Mouse (Mus musculus) urinary bladder, postnatal 10 days (tissue): Measurements from ENCODE around the gene Dagla.
A peak's percentile ranks its signal among the peaks of the same experiment; 100 is the strongest.

Experiments
- DNase-seq: peaks from one replicate; pipeline ENCODE4 v3.0.0; 2022; ENCODE audit warnings: low spot score

The Dagla gene

DNA sequence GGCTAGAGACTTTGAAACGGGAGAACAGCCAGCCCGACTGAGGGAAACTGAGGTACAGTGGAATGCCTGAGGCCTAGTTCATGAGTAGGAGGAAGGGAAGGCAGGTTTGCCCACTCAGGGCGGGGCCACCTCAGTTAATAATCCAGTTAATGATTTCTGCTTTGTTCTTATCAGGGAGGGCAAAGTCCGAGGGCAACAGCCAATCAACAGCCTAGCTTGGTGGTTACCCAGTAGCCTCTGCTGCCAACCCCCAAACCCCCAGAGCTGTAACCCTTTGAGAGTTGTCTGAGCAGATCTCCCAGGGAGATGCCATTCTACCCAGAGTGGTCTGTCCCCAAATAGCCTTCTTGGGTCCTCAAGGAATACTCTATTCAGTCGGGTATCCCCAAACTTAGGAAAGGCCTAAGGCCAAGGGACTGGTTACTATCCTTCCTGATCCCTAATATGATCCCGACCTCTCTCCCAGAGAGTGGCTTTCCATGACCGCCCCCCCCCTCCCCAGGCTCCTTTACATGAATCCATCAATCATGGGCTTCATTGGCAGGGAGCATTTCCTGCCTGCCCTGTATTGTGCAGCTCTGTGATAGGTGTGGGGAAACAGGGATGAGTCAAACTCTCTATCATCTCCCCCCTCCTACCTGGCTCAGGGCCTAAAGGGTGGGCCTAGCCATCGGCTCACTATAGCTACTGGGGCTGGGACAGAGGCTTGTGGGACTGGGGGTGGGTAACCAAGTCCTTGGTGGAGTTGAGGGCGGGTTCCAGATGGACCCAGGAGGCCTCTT lies 68.7 kb downstream of the Dagla start:
- no peak for DNase-seq

DNA sequence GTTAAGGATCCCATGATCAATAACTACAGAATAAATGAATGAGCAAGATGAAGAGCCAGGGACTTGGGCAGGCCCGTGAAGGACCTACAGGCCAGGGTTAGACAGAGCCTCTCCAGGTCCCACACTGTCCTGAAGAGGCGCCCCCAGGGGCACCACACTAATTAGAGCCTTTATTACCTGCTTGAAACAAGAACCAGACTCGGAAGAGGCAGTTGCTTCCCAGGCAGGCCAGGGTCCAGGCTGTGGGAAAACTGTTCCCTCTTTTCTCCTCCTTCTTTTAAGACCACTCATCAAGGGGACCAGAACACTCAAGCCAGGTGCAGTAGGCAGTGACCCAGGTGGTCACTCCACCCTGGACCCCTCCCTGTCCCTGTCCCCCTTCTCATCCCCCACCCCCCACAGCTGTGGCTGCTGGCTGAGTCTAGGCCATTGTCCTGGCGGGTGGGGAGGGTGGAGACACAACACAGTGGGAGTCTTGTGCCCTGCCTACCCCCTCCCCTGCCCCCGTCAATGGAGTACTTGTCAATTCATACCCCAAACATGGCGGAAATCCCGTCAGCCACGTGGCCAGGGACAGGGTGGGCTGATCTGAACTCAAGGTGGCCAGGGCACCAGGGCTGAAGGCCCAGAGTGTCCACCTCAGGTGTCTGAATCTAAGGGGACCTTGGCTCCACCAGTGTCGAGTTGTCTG lies 72.2 kb downstream of the Dagla start:
- DNase-seq, result no peak

DNA sequence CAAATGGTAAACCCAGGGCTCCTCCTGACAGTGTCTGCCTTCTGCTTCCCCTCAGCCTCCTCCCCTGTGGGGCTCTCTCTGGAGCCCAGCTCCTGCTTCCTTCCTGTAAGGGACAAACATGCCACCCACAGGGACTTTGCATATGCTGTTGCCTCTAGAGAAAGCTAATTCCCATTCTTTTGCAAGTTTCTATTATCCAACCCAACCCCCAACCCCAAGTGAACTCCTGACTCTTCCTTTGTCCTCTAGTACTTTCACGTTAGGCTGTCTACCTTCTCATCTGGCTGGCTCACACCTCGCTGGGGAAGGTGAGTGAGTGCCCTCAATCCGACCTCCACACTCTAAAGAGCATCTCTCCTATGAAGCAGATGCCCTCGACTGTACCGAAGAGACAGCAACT lies 72.8 kb downstream of the Dagla start:
- no peak for DNase-seq

GRCm38 (mm10) chr19:10231016-10231415 lies 73.7 kb downstream of the Dagla start:
- DNase-seq, result no peak

DNA sequence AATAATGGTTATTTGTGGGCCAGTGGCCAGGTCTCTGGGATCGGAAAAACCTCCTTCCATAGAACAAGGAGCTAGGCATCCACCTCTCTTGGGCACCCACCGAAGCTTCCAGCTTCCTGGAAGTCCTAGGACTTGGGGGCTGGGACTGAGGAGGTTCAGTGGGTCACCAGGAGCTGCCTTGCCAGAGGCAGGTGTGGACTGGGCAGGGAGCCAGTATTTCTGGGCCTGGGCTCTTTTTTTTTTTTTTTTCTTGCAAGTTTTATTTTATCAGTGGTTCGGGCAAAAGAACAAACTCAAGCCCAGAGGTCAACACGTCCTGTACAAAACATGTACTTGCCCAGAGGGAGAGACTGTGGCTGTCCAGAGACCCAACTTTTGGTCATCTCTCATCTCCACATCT lies 78.9 kb downstream of the Dagla start:
- DNase-seq, result no peak

GRCm38 (mm10) chr19:10224637-10225453 lies 79.8 kb downstream of the Dagla start:
- DNase-seq, result no peak

DNA sequence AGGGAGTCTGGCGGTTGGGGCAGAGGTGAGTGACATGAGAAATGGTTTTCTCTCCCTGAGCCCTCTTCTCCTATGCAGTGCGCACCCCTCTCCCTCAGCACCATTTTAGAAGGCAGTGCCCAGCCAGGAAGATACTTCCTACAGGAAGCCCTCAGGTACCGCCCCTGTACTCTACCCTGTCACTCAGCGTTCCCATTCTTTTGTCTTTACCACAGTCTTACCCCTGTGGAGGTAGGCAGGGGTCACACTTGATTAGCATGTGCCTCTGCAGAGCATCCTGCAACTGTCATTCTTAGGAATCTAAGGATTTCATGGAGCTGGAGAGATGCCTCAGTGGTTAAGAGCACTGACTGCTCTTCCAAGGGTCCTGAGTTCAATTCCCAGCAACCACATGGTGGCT lies 81.1 kb downstream of the Dagla start:
- no peak for DNase-seq

DNA sequence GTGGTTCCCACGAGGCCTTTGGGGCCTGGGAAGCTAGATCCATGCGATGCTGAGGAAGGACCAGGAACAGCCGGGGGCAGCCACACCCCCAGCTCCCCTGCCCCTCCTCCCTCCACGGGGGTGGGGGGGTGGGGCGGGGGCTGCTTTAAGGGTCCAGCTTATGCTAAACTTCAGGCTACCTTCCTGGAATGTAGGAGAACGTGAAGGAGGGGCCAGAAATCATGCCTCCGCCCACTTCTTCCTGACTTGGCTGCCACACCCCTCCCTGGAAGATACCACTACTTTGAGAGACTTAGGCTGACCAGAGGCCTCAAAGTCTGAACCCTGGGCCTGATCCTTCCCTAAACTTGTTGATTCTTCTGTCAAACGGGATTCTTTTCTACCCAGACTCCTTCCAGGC lies 82.0 kb downstream of the Dagla start:
- no peak for DNase-seq

DNA sequence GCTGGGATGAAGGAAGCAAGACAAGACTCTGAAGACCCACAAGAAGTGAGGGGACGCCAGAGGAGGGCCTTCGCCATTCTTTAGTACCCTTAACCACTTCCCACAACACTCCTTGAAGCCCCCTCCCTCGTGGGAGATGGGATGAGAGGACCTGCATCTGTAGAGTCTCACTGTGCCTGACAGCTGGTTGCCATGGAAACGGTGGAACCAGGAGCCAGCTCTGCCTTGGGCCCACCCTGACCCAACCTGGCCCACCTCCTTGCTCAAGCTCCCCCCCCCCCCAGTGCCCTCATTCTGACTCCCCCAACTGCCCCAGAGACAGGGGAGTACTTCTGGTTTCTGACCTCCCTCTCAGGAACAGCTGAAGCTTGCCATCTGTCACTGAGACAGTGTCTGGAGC lies 83.1 kb downstream of the Dagla start:
- no peak for DNase-seq

GRCm38 (mm10) chr19:10219593-10219992 lies 85.1 kb downstream of the Dagla start:
- no peak for DNase-seq

- no peak for DNase-seq
Observed at GRCm38 (mm10) chr19:10219108-10219507, 85.6 kb downstream of the Dagla start.

DNA sequence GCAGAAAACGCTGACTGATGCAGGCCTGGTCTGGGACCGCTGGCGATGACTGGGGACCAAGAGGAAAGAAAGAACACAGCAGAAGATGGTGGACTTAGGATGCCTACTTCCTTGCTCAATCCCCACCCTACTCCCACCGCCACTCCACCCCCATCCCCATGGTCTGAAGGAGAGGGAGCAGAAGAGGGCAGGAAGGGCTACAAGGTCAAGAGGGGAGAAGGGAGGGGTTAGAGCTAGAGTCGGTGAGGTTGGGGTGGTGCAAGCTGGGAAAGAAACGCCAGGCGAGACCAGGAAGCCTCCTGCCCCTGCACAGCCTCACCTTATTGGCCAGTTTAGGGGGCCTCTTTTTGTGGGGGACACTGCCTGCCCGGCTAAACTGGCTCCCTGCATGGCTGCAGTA lies 88.6 kb downstream of the Dagla start:
- DNase-seq, result no peak

DNA sequence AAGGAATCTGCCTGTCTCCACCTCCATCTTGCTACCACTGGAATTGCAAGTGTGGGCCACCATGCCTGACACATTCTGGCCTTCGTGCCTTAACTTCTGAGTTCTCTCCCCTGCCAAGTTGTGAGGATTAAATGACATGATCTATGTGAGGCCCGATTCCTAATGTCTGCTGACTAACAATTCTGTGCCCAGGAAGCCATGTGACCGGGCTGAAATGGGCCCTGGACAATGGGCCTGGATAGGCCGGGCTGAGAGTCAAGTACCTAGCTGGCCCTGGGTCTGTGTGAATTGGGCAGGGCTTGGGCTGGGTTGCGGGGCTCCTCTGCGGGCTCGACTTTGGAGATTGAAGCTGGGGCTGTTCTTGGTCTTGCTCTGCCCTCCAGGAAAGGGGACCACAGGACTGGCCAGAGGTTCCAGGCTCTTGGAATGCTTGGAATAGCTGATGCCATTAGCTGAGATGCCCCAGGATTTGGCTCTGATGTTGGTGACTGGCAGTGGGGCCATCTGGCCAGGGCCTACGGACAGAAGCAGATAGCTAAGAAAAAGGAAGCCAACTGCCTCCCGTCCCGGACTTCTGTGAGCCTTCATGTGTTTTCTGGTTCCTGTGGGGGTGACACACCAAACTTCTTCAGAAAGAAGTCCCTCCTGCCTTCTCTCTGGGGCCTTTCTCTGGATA lies 90.7 kb downstream of the Dagla start:
- DNase-seq, result no peak

DNA sequence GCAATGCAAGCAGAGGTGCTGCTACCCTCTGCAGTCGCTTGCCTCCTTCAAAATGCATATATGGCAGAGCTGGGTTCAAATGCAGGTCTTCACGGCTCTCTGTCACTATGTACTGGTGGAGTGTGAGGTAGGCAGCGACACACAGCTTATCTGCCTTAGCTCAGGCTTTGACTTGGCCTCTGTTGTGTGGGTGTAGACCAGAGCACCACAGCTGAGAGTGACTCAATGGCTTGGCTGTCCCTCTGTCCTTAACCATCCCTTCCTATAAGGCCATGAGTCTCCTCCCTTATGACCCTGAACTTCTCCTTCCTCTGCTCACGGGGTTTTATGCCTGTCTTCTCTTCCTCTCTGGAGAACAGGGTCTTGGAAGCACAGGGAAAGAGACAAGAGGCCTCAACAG lies 93.8 kb downstream of the Dagla start:
- no peak for DNase-seq

GRCm38 (mm10) chr19:10208851-10209250 lies 95.8 kb downstream of the Dagla start:
- no peak for DNase-seq

DNA sequence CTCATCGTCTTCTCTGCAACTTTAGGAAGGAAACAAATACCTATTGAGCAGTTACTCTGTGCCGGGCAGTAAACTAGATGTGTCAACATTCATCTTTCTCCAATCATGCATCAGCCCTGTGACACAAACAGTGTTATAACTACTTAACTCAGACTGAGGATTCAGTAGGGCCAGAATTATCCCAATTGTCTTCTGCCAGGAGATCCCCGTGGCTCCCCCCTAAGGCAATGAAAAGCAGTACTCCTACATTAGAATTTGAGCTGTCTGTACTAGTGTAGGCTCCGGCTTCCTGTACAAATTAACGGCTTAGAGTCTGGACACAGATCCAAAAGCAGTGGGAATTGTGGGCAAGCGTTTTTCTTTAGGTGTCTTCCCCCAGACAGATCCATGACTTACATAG lies 99.6 kb downstream of the Dagla start:
- no peak for DNase-seq

- DNase-seq, result no peak
Observed at GRCm38 (mm10) chr19:10204616-10205001, 100.1 kb downstream of the Dagla start.

DNA sequence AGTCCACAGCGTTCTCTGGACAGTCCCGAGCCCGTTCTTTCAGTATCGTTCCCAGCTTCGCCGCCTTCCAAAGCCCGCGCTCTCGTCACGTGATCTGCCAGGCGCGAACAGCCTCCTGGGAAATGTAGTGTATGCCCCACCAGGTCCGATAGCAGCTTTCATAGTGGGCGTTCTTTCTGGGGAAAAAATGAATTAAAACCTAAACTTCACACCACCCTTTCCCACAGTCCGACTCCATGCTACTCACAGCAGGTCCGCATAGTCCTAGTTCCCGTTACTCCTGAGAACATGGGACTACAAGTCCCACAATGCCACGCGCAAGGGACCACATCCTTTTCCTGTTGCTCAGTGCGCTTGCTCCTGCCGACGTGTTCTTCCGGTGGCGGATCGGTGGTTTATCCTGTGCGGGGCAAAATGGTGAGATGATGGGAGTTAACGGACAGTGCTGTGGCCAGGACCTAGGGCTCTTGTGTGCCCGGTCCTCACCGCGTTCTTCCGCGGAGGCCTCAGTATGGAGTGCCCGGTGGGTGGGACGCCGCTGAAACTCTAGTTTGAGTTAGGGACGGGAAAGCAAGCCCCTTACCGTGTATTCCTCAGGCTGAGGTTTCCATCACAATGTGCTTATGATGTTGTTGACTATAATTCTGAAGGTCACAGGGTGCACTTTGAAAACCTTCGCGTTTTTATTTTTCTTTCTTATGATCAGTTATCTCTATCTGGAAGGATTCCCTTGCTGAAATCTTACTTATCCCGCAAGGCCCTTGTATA lies 100.6 kb downstream of the Dagla start, which contains the start of the genes Tmem258 and Fen1:
Gene Tmem258 (plus strand): TSS at position 167 of the 768 bp plus-strand sequence.
Gene Fen1 (minus strand): TSS at position 322 of the 768 bp plus-strand sequence.
- peak; percentile 56 for DNase-seq

- no peak for DNase-seq
Observed at GRCm38 (mm10) chr19:10203146-10203847, 101.4 kb downstream of the Dagla start.

DNA sequence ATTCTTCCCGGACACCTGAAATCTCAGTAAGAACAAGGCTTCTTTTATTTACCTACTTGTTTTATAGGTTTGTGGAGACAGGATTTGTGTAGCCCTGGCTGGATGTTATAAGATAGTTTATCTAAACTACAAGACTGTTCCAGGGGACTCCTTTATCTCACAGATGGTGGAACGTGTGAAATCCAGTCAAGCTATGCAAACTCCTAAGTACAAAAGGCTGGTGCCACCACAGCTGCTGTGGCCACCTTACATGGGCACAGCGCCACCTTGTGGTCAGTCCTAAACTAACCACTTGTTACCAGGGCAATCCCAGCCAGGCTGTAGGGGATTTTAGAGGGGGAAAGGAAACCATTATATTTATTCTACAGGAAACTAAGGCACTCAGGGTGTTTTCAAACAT lies 106.0 kb downstream of the Dagla start:
- peak; percentile 48 for DNase-seq

DNA sequence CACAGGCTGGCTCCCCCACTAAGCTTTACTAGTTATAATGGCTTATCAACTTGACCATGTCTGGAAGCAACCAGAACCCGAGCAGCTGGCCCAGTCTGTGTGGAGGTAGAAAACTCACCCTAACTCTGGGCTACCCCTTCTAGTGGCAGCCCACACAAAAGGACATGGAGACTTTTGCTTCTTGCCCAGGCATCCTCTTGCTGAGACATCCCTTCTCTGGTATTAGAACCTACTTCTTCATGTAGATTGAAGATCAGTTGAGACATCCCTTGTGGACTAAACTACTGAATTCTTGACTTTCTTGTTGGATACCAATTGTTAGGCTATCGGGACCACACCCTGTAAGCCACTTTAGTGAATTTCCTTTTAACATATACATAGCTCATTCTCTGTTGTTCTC lies 106.4 kb downstream of the Dagla start:
- no peak for DNase-seq
